Mouse (Mus musculus) left cerebral cortex, postnatal 10 days (tissue): ENCODE measurements around the gene Vmn1r229. TPM values are rescaled to one million over a fixed set of nuclear protein-coding genes. Genes with fewer than 3 reads are reported as not detected.

ENCODE experiments used
- DNase-seq, 2 experiments: peaks; one replicate each; pipeline ENCODE4 v3.0.0; 2021 to 2022; ENCODE audit warnings: low spot score in 2 of 2, mixed read lengths in 1 of 2; ENCODE audit errors: extremely low spot score in 1 of 2
- intact Hi-C: fragments of 180-260 bp; cut with DNase I; formaldehyde crosslinking; loops from one replicate; pipeline ENCODE4 v1.15.1; 2025
- total RNA-seq, 2 experiments: library from RNA; stranded (reverse); gene quantifications; 2 replicates each; pipeline ENCODE4 v1.2.3; 2021

Vmn1r229 gene
- under 1 TPM; 0.10 to 0.11 TPM for total RNA-seq

DNA sequence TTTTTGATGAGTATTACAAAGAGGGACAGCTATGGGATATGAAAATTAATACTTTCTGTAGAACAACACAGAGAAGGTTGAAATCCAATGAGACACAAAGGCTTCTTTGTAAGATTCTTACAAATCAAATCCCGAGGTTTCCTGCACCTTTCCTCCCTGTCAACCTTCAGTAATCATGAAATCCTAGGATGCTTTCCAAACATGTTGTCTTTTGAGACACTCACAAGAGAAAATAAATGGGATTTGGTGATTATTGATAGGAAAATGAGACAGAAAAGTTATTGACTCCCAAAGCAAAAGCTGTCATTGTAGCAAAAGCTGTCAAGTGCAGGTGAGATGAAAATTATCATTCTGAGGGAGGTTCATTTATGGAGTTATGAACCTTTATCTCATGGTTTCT lies at the start of gene Vmn1r229:
Gene Vmn1r229 (plus strand): TSS at position 301 of the 400 bp plus-strand sequence.
- no peak for DNase-seq
- intact Hi-C loops, result no loop called here

DNA sequence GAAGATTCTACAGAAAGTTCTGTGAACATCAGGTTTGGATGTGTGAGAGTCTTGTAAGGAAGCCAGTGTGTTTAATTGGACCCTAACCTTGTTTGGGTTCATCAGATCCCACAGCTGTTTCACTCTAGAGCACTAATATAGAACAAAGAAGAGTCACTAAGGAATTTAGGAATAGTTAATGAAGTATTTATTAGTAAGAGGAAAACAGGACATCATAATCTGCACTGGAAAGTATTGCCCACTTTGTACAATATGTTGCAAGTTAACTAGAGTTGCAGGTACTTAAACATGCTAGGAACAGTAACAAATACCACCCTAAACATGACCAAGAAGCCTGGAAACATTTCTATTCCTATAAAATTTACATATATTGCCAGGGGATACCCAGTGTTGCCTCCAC lies 25.3 kb upstream of the Vmn1r229 start, which contains the start of gene Vmn1r228:
Gene Vmn1r228 (minus strand): TSS at position 101 of the 400 bp plus-strand sequence.
- intact Hi-C loops, result no loop called here

DNA sequence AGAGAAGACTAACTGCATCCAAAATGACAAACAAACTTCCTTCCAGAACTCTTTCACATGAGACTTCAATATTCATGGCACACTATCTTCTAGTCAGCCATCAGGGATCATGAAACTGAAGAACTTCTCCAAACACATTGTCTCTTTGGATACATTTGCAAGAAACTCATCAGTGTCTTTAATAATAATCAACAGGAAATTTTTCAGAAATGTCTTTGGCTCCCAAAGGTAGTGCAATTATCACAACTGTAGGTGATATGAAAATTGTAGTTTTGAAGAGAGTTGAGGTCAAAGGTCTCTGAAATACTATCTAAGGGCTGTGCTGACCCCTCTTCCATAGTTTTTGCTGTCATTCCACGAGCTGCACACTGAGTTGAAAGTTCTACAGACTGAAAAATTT lies 28.8 kb downstream of the Vmn1r229 start, which contains the start of gene Vmn1r230:
Gene Vmn1r230 (plus strand): TSS at position 301 of the 400 bp plus-strand sequence.
- no peak for DNase-seq
- intact Hi-C loops, result no loop called here

More for the DNA sequence above, 25.3 kb upstream of the Vmn1r229 start, which contains the start of gene Vmn1r228:
- no peak for DNase-seq

Other genes with a start within 250 kb of the Vmn1r229 start
- gene Vmn2r109, start 246.8 kb upstream of the Vmn1r229 start, total RNA-seq, result not detected
- gene Vmn2r110, start 215.1 kb upstream of the Vmn1r229 start, total RNA-seq, result not detected
- gene Fpr-rs3, start 186.7 kb upstream of the Vmn1r229 start, total RNA-seq, result not detected
- gene Vmn1r226, start 128.7 kb upstream of the Vmn1r229 start, total RNA-seq, result not detected
- not detected for gene Vmn1r227, start 81.7 kb upstream of the Vmn1r229 start, total RNA-seq
- not detected for gene Vmn1r228, start 25.4 kb upstream of the Vmn1r229 start, total RNA-seq
- gene Vmn1r230, start 28.9 kb downstream of the Vmn1r229 start, total RNA-seq, result not detected
- not detected for gene Vmn1r231, start 93.5 kb downstream of the Vmn1r229 start, total RNA-seq
- not detected for gene Vmn1r232, start 108.2 kb downstream of the Vmn1r229 start, total RNA-seq
- 100 to 1,000 TPM; 797 to 816 TPM for gene Ppp2r1a, start 133.8 kb downstream of the Vmn1r229 start, total RNA-seq
- gene Vmn1r233, start 184.9 kb downstream of the Vmn1r229 start, total RNA-seq, result not detected
- gene Zfp160, start 197.3 kb downstream of the Vmn1r229 start, total RNA-seq, result 10 to 100 TPM; 22.8 to 24.6 TPM